Mouse (Mus musculus): ENCODE results near the gene Slf1. TPM values are rescaled to one million over a fixed set of nuclear protein-coding genes. Genes with fewer than 3 reads are reported as not detected.

Slf1 gene
- polyA plus RNA-seq, 1 experiment = 4.8 TPM

- Histone ChIP-seq H3K4me1 (ENCODE audit: control insufficient read depth, insufficient read depth, low read length) (no peaks in the 10 kb centered on the region), H3K4me3 (replicated peaks; ENCODE audit: extremely low read depth, low read depth, low read length) (no peak overlapping the region)
- TF ChIP-seq CTCF (IDR thresholded peaks at IDR 0.05; ENCODE audit: insufficient read depth, low read length) (no peak), POLR2A (IDR thresholded peaks at IDR 0.05; ENCODE audit: borderline replicate concordance, extremely low read depth, low read depth, low read length) (no peak)
- DNase-seq = no peak
These were observed 63.2 kb downstream of the Slf1 start for GRCm38 (mm10) chr13:77072030-77072429.

- TF ChIP-seq CTCF (IDR thresholded peaks at IDR 0.05; ENCODE audit: insufficient read depth, low read length) (no peak), POLR2A (IDR thresholded peaks at IDR 0.05; ENCODE audit: borderline replicate concordance, extremely low read depth, low read depth, low read length) (no peak)
- Histone ChIP-seq H3K4me1 (ENCODE audit: control insufficient read depth, insufficient read depth, low read length) (no peaks in the 10 kb centered on the region), H3K4me3 (replicated peaks; ENCODE audit: extremely low read depth, low read depth, low read length) (no peak overlapping the region)
- WGBS = 96% methylated on average over 1 of the region's 1 CpGs
- no peak for DNase-seq
These were observed 66.4 kb downstream of the Slf1 start for GRCm38 (mm10) chr13:77068847-77069246.

- 78% methylated on average over 1 of the region's 1 CpGs for WGBS
- no peaks in the 10 kb centered on the region for H3K4me1 ChIP-seq (ENCODE audit: control insufficient read depth, insufficient read depth, low read length)
- no peak overlapping the region for H3K4me3 ChIP-seq (replicated peaks; ENCODE audit: extremely low read depth, low read depth, low read length)
- TF ChIP-seq POLR2A (IDR thresholded peaks at IDR 0.05; ENCODE audit: borderline replicate concordance, extremely low read depth, low read depth, low read length) (no peak), CTCF (IDR thresholded peaks at IDR 0.05; ENCODE audit: insufficient read depth, low read length) (no peak)
- no peak for DNase-seq
These were observed 72.1 kb downstream of the Slf1 start for GRCm38 (mm10) chr13:77063221-77063620.

GRCm38 (mm10) chr13:77049736-77050135 is 85.5 kb downstream of the Slf1 start:
- Histone ChIP-seq H3K4me1 (ENCODE audit: control insufficient read depth, insufficient read depth, low read length) (peaks cover 3% of the 10 kb centered on the region), H3K4me3 (replicated peaks; ENCODE audit: extremely low read depth, low read depth, low read length) (no peak overlapping the region)
- 46% methylated on average over 3 of the region's 3 CpGs for WGBS
- DNase-seq = no peak
- TF ChIP-seq CTCF (IDR thresholded peaks at IDR 0.05; ENCODE audit: insufficient read depth, low read length) = no peak
- no peak for TF ChIP-seq POLR2A (IDR thresholded peaks at IDR 0.05; ENCODE audit: borderline replicate concordance, extremely low read depth, low read depth, low read length)

GRCm38 (mm10) chr13:77048461-77048860 is 86.8 kb downstream of the Slf1 start:
- DNase-seq = no peak
- no peak for TF ChIP-seq CTCF (IDR thresholded peaks at IDR 0.05; ENCODE audit: insufficient read depth, low read length)
- TF ChIP-seq POLR2A (IDR thresholded peaks at IDR 0.05; ENCODE audit: borderline replicate concordance, extremely low read depth, low read depth, low read length) = no peak
- no peak overlapping the region for H3K4me3 ChIP-seq (replicated peaks; ENCODE audit: extremely low read depth, low read depth, low read length)
- peaks cover 3% of the 10 kb centered on the region for H3K4me1 ChIP-seq (ENCODE audit: control insufficient read depth, insufficient read depth, low read length)
- WGBS = 77% methylated on average over 1 of the region's 1 CpGs

- no peak for TF ChIP-seq POLR2A (IDR thresholded peaks at IDR 0.05; ENCODE audit: borderline replicate concordance, extremely low read depth, low read depth, low read length)
- TF ChIP-seq CTCF (IDR thresholded peaks at IDR 0.05; ENCODE audit: insufficient read depth, low read length) = no peak
- 48% methylated on average over 6 of the region's 6 CpGs for WGBS
- Histone ChIP-seq H3K4me3 (replicated peaks; ENCODE audit: extremely low read depth, low read depth, low read length) (no peak overlapping the region), H3K4me1 (ENCODE audit: control insufficient read depth, insufficient read depth, low read length) (peaks cover 3% of the 10 kb centered on the region)
- DNase-seq = no peak
These were observed 87.9 kb downstream of the Slf1 start for GRCm38 (mm10) chr13:77047179-77047931.

GRCm38 (mm10) chr13:77046416-77046815 is 88.9 kb downstream of the Slf1 start:
- DNase-seq = no peak
- TF ChIP-seq CTCF (IDR thresholded peaks at IDR 0.05; ENCODE audit: insufficient read depth, low read length) (no peak), POLR2A (IDR thresholded peaks at IDR 0.05; ENCODE audit: borderline replicate concordance, extremely low read depth, low read depth, low read length) (no peak)
- Histone ChIP-seq H3K4me3 (replicated peaks; ENCODE audit: extremely low read depth, low read depth, low read length) (no peak overlapping the region), H3K4me1 (ENCODE audit: control insufficient read depth, insufficient read depth, low read length) (peaks cover 3% of the 10 kb centered on the region)
- 63% methylated on average over 10 of the region's 10 CpGs for WGBS

GRCm38 (mm10) chr13:77045375-77045774 is 89.9 kb downstream of the Slf1 start:
- Histone ChIP-seq H3K4me3 (replicated peaks; ENCODE audit: extremely low read depth, low read depth, low read length) (no peak overlapping the region), H3K4me1 (ENCODE audit: control insufficient read depth, insufficient read depth, low read length) (peaks cover 3% of the 10 kb centered on the region)
- TF ChIP-seq POLR2A (IDR thresholded peaks at IDR 0.05; ENCODE audit: borderline replicate concordance, extremely low read depth, low read depth, low read length) = no peak
- no peak for TF ChIP-seq CTCF (IDR thresholded peaks at IDR 0.05; ENCODE audit: insufficient read depth, low read length)
- 74% methylated on average over 1 of the region's 1 CpGs for WGBS
- no peak for DNase-seq

- no peak for DNase-seq
- H3K4me3 ChIP-seq (replicated peaks; ENCODE audit: extremely low read depth, low read depth, low read length) = no peak overlapping the region
- no peak for TF ChIP-seq POLR2A (IDR thresholded peaks at IDR 0.05; ENCODE audit: borderline replicate concordance, extremely low read depth, low read depth, low read length)
- TF ChIP-seq CTCF (IDR thresholded peaks at IDR 0.05; ENCODE audit: insufficient read depth, low read length) = no peak
- H3K4me1 ChIP-seq (ENCODE audit: control insufficient read depth, insufficient read depth, low read length) = peaks cover 3% of the 10 kb centered on the region
- WGBS = 36% methylated on average over 1 of the region's 1 CpGs
These were observed 91.9 kb downstream of the Slf1 start for GRCm38 (mm10) chr13:77043375-77043774.

- Histone ChIP-seq H3K4me3 (replicated peaks; ENCODE audit: extremely low read depth, low read depth, low read length) (no peak overlapping the region), H3K4me1 (ENCODE audit: control insufficient read depth, insufficient read depth, low read length) (no peaks in the 10 kb centered on the region)
- DNase-seq = no peak
- TF ChIP-seq POLR2A (IDR thresholded peaks at IDR 0.05; ENCODE audit: borderline replicate concordance, extremely low read depth, low read depth, low read length) (no peak), CTCF (IDR thresholded peaks at IDR 0.05; ENCODE audit: insufficient read depth, low read length) (no peak)
- 32% methylated on average over 5 of the region's 5 CpGs for WGBS
These were observed 105.7 kb downstream of the Slf1 start for GRCm38 (mm10) chr13:77029594-77029993.

Measured in lung, adult 2 months (tissue).